ENCODE assay signal across 17 mouse cellular contexts in the genomic region with DNA sequence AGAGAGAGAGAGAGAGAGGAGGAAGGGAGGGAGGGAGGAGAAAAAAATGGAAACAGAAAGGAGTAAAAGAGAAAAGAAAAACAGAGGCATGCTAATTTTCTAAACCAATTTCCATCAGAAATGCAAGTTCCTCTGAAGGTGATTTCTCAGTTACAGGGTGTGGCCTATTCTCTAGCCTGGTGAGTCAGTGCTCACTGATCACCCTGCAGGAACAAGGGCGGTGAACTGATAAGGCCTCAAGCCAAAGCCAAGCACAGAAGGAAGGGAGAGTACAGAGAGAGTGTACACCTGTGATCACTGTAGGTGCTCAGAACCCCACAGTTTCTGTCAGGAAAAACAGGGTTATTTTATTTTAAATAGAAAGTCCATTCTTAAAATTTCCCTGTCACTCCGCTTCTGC. TPM values are rescaled to one million over a fixed set of nuclear protein-coding genes. Genes with fewer than 3 reads are reported as not detected.
DNase-seq lines count a peak whose midpoint lies in the region; ATAC-seq lines count a peak whose summit lies in the region.
"Had no signal": no experiment of that assay in that cellular context is flagged by ENCODE, and none has a peak within 500 bp of the region (broad histone marks: within the 10 kb centered on the region; RNA-seq: fewer than 3 reads in every experiment).

No protein-coding gene starts in this region.

- no peaks in the 10 kb centered on the region for H3K27me3 ChIP-seq in embryonic facial prominence, embryonic 10.5 days (replicated peaks; ENCODE audit: low read depth, poor library complexity, severe bottlenecking)
- H3K27me3 ChIP-seq: hindbrain, embryonic 12.5 days; neural tube, embryonic 12.5 days had no signal

- peak; percentile 56 for ATAC-seq in CD4-positive, CD25-positive, alpha-beta regulatory T cell, adult 4 months
- ATAC-seq in megakaryocyte progenitor cell, adult 5-6 weeks (replicated peaks; ENCODE audit: poor library complexity) = peak; percentile 95
- ATAC-seq: lung, postnatal 0 days had no signal

- intact Hi-C loops in gastrocnemius, postnatal 36 days (cut with DNase I) = no loop called here

- peaks cover 3% of the 10 kb centered on the region for H3K4me1 ChIP-seq in embryonic facial prominence, embryonic 10.5 days
- H3K4me1 ChIP-seq: limb, embryonic 10.5 days had no signal

- WGBS in embryonic facial prominence, embryonic 10.5 days = 84% methylated on average over 2 of the region's 2 CpGs

- no peaks in the 10 kb centered on the region for H3K9me3 ChIP-seq in embryonic facial prominence, embryonic 10.5 days
- H3K9me3 ChIP-seq: hindbrain, embryonic 12.5 days; limb, embryonic 10.5 days; neural tube, embryonic 12.5 days had no signal

- DNase-seq in 416B (ENCODE audit: low read depth) = peak; percentile 80
- DNase-seq in c-Kit-positive CD71-positive TER-119-positive erythroid progenitor cells, embryonic 14.5 days (ENCODE audit: low spot score) = peak; percentile 5
- DNase-seq in embryonic facial prominence, embryonic 10.5 days (ENCODE audit: low spot score) = no peak
- DNase-seq in gastrocnemius, postnatal 36 days = no peak
- DNase-seq in spleen, adult 18-20 months = no peak
- DNase-seq: adrenal gland, postnatal 36 days; cerebellum, adult 9-11 months; embryo, embryonic 11 days; kidney, adult 18-20 months; kidney, postnatal 14 days had no signal

- H3K27ac ChIP-seq in embryonic facial prominence, embryonic 10.5 days (replicated peaks) = no peak overlapping the region
- H3K27ac ChIP-seq: hindbrain, embryonic 12.5 days; limb, embryonic 10.5 days; liver, embryonic 14.5 days; neural tube, embryonic 12.5 days had no signal

- H3K4me3 ChIP-seq in embryonic facial prominence, embryonic 10.5 days = no peak overlapping the region
- H3K4me3 ChIP-seq: hindbrain, embryonic 12.5 days; limb, embryonic 10.5 days; neural tube, embryonic 12.5 days had no signal

- no peaks in the 10 kb centered on the region for H3K36me3 ChIP-seq in embryonic facial prominence, embryonic 10.5 days (replicated peaks)
- H3K36me3 ChIP-seq: hindbrain, embryonic 12.5 days; limb, embryonic 10.5 days; neural tube, embryonic 12.5 days had no signal

RNA-seq across cellular contexts. Expression of gene Tnik, which starts 33.5 kb away (rescaled TPM):
- polyA plus RNA-seq in CD4-positive, CD25-positive, alpha-beta regulatory T cell, adult 4 months (2017; shearing (Covaris generic)) = 10 to 100 TPM; 63.1 to 70.1 TPM
- 2.5 and 9.2 TPM in 2 replicates for total RNA-seq in megakaryocyte progenitor cell, adult 5-6 weeks (2015)
- total RNA-seq in megakaryocyte progenitor cell, adult 5-6 weeks (2017) = 6.2 and 8.9 TPM in 2 replicates
- 12.8 and 13.0 TPM in 2 replicates for polyA plus RNA-seq in embryonic facial prominence, embryonic 10.5 days (2016; fragmentation: Nextera tagmentation; extraction: Ambion mirVana)
- total RNA-seq in gastrocnemius, postnatal 36 days (2021) = 10 to 100 TPM; 39.4 to 39.8 TPM

Comparison
In these comparisons a context has a peak if more than half of its experiments do, and no peak if none do; other contexts are left out.
1. DNase-seq: peak in 416B (single experiment) and c-Kit-positive CD71-positive TER-119-positive erythroid progenitor cells, embryonic 14.5 days (single experiment); none in embryonic facial prominence, embryonic 10.5 days (single experiment), gastrocnemius, postnatal 36 days (0 of 2) and spleen, adult 18-20 months (0 of 2).